Mouse (Mus musculus): Measurements from ENCODE around the gene Gm7876.
"Not testable (repeated sequence)": the region's sequence is repeated elsewhere in the genome, so short reads cannot be mapped to it uniquely, and the experiment has no call there.

Gm7876 gene

DNA sequence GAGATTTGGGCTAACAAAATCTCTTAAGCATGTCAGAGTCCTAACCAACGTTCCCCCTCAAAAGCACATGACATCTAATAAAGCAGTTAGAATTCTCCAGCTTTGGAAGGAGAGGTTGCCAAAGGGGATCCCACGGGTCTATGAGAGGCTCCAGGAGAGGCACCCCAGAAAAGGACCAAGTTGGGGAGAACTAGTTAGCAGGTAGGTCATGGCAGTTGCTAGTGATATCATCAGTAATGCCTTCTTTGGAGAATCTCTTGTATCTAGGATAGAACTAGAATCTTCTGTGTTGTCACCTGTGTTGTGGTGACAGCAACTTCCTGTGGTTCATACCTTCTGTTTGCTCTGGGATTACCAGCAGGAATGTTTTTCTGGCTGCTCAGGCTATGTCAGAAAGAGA is at the start of gene Gm7876:
TSS of gene Gm7876 (plus strand) at position 301 of the 400 bp plus-strand sequence.
- not testable (repeated sequence) for DNase-seq (ENCODE audit: low spot score in 2 of 2)

DNA sequence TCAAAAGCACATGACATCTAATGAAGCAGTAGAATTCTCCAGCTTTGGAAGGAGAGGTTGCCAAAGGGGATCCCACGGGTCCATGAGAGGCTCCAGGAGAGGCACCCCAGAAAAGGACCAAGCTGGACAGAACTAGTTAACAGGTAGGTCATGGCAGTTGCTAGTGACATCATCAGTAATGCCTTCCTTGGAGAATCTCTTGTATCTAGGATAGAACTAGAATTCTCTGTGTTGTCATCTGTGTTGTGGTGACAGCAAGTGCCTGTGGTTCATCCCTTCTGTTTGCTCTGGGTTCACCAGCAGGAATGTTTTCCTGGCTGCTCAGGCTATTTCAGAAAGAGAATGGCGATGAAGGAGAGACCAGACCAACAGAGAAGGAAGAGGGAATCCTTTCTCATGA is 45.1 kb upstream of the Gm7876 start, which contains the start of gene Gm3239:
TSS of gene Gm3239 (plus strand) at position 301 of the 400 bp plus-strand sequence.
- DNase-seq (ENCODE audit: low spot score in 2 of 2), result not testable (repeated sequence)

DNA sequence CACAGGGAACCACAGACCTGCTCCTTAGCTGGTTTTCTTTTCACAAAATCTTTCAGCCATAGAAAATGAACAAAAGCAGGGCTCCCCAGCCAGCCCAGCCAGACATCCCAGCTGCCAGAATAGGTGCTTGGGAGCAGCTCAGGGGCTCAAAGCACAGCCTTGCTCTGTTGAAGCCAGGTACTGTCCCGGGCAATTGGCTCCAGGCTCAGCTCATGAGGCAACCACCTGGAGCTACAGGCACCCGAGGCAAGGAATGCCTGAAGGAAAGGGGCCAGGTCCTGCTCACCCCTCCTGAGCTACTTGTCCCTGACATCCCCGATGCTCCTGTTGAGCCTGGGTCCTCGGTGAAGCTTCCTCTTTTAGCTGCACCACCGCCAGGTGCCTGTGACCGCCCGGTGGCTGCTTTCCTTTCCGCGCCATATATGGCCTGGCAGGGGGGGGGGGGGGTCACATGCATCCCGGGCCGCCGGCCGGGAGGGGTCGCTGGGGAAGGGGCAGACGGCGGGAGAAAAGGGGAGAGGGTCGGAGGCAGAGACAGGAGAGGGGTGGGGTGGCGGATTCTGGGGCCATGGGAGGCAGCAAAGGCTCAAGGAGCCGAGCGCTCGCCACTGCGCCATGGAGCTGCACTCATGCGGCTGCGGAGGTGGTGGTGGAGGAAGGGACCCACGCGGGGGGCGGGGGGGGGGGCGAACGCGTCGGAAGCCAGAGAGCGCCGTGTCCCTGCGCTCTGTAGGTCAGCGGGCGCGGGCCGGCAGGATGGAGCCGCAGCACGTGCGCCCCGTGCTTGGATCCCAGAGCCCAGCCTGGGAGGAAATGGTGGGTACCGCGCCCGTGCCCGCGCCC is 17.2 kb downstream of the Gm7876 start, which contains the start of gene Gm3252:
TSS of gene Gm3252 (plus strand) at position 738 of the 843 bp plus-strand sequence.
- DNase-seq (ENCODE audit: low spot score in 2 of 2), result not testable (repeated sequence)
